Mouse (Mus musculus): ENCODE data around the gene Faah. TPM values are rescaled to one million over a fixed set of nuclear protein-coding genes. Genes with fewer than 3 reads are reported as not detected.

Faah gene
- polyA plus RNA-seq, 1 experiment = 0.08 TPM

DNA sequence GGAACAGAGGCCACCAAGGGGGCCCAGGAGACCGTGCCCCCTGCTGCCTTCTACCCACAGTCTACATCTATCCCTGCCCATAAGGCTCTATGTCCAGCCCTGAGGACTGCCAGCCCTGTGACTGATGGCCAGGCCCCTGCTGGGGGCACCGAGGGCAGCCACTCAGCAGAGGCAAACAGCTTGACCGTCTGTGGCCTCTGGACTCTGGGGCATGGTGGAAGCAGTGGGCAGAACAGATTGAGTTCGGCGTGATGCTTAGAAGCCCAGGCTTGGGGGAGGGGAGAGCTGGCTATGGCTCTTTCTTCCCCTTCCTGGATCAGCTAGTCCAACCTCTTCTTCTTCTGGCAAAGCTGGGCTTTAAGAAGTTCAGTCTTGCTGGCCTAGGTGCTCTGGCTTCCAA is 64.2 kb downstream of the Faah start:
- TF ChIP-seq USF1 (IDR thresholded peaks at IDR 0.05; ENCODE audit: low read depth) (no peak), POLR2AphosphoS2 (IDR thresholded peaks at IDR 0.05; ENCODE audit: insufficient read length, low read depth) (no peak), TCF3 (IDR thresholded peaks at IDR 0.05; ENCODE audit: insufficient read length, low read depth) (no peak), POLR2A (IDR thresholded peaks at IDR 0.05; ENCODE audit: insufficient read length, low read depth) (no peak), SRF (IDR thresholded peaks at IDR 0.05; ENCODE audit: control insufficient read depth, insufficient read length, low read depth) (no peak)
- Histone ChIP-seq H3K4me2 (ENCODE audit: low read depth) (no peak overlapping the region), H3K27me3 (ENCODE audit: control insufficient read depth, insufficient read depth, insufficient read length) (peaks cover 50% of the 10 kb centered on the region), H3K4me3 (no peak overlapping the region), H3K79me2 (ENCODE audit: control insufficient read depth, insufficient read depth) (no peaks in the 10 kb centered on the region), H3K36me3 (ENCODE audit: control insufficient read depth, insufficient read depth) (no peaks in the 10 kb centered on the region), H3ac (ENCODE audit: control insufficient read depth, insufficient read length) (no peak overlapping the region)

DNA sequence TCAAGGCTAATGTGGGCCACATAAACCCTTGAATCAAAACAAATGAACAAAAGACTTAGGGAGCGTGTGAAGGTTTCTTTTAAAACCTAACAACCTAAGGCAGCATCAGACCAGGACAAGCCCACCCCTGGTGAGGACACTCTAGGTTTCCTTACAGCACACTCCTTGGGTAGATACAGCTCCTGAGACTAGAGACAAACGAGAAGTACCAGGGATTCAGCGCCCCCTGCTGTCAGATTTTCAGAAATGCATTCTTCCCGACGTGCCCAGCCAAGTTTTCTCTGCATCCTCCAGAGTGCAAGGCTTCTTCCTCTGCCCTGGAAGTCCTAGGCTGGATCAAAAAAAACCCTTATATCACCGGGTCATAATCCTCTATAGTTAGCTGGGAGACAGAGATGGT is 65.0 kb downstream of the Faah start:
- Histone ChIP-seq H3K79me2 (ENCODE audit: control insufficient read depth, insufficient read depth) (no peaks in the 10 kb centered on the region), H3K36me3 (ENCODE audit: control insufficient read depth, insufficient read depth) (no peaks in the 10 kb centered on the region), H3ac (ENCODE audit: control insufficient read depth, insufficient read length) (no peak overlapping the region), H3K4me3 (no peak overlapping the region), H3K4me2 (ENCODE audit: low read depth) (no peak overlapping the region), H3K27me3 (ENCODE audit: control insufficient read depth, insufficient read depth, insufficient read length) (peaks cover 50% of the 10 kb centered on the region)
- TF ChIP-seq CEBPB (IDR thresholded peaks at IDR 0.05; ENCODE audit: insufficient read depth, poor library complexity, severe bottlenecking) = no peak
- no peak for TF ChIP-seq POLR2A (IDR thresholded peaks at IDR 0.05; ENCODE audit: insufficient read length, low read depth)
- TF ChIP-seq POLR2AphosphoS2 (IDR thresholded peaks at IDR 0.05; ENCODE audit: insufficient read length, low read depth) = no peak
- no peak for TF ChIP-seq REST (IDR thresholded peaks at IDR 0.05; ENCODE audit: insufficient read depth, insufficient read length)
- TF ChIP-seq USF1 (IDR thresholded peaks at IDR 0.05; ENCODE audit: low read depth) = no peak
- TF ChIP-seq SRF (IDR thresholded peaks at IDR 0.05; ENCODE audit: control insufficient read depth, insufficient read length, low read depth) = no peak
- TF ChIP-seq MYOD1 (IDR thresholded peaks at IDR 0.05; ENCODE audit: control insufficient read depth in 1 of 3, insufficient read length in 2 of 3, low read depth in 2 of 3) = no peak
- no peak for TF ChIP-seq MAX (IDR thresholded peaks at IDR 0.05; ENCODE audit: low read depth)
- TF ChIP-seq E2F4 (IDR thresholded peaks at IDR 0.05; ENCODE audit: insufficient read depth) = no peak
- no peak for TF ChIP-seq TCF3 (IDR thresholded peaks at IDR 0.05; ENCODE audit: insufficient read length, low read depth)
- no peak for TF ChIP-seq MYOG (IDR thresholded peaks at IDR 0.05; ENCODE audit: control insufficient read depth in 1 of 3, insufficient read depth in 1 of 3, insufficient read length in 2 of 3, low read depth in 2 of 3)
- TF ChIP-seq TCF12 (IDR thresholded peaks at IDR 0.05; ENCODE audit: insufficient read depth, poor library complexity, severe bottlenecking) = no peak

DNA sequence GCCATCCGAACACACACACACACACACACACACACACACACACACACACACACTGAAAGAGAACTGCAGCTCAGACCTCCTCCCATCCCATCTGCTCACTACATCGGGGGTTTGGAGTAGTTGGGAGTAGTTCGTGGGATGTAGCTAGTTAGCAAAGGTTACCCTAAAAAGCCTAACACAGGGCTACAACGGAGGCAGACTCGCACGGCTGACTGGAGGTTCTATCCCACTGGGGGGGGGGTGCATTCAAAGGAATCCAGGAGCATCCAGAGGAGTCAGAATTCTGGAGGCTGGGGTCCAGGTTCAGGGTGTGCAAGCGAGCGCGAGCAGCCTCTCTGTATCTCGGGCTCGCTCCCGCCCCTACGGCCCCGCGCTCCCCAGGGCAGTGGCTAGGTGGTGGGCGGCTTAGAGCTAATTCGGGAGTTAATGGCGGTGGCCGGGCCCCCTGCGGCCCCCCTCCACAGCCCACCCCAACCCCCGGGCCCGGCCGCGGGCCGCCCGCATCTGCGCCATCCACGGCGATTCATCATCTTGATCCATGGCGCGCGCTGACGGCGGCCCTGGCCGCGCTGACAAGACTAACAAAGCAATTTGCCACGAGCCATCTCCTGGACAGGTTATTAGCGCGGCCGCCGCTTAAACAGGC is 73.9 kb downstream of the Faah start:
- H3K4me2 ChIP-seq (ENCODE audit: low read depth) = no peak overlapping the region

DNA sequence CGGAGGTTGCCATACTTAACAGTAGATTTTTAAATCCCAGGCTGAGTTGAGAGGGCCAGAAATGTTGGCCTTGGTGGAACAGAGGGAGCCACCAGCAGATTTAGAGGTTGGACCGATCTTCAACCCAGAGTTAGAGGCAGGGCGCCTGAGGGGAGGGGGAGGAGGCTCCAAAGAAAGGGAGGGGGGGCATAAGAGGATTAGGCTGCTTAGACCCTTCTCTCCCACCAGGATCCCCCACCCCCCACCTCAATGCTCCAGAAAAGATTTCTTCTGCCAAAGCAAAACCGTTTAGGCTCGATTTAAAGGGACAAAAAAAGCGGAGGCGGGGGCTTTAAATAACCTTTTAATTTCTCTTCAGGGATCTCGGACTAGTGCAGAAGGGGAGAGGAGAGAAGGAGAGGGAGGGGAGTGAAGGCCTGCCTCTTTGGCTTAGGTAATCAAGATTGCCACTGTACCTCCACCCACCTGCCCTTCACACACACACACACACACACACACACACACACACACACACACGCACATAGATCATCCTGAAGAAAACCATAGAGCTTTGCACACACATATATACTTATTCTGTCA is 76.4 kb downstream of the Faah start:
- H3ac ChIP-seq (ENCODE audit: control insufficient read depth, insufficient read length) = no peak overlapping the region
- H3K36me3 ChIP-seq (ENCODE audit: control insufficient read depth, insufficient read depth) = no peaks in the 10 kb centered on the region
- H3K79me2 ChIP-seq (ENCODE audit: control insufficient read depth, insufficient read depth) = no peaks in the 10 kb centered on the region
- TF ChIP-seq E2F4 (IDR thresholded peaks at IDR 0.05; ENCODE audit: insufficient read depth) (no peak), TCF12 (IDR thresholded peaks at IDR 0.05; ENCODE audit: insufficient read depth, poor library complexity, severe bottlenecking) (no peak), MYOG (IDR thresholded peaks at IDR 0.05; ENCODE audit: control insufficient read depth in 1 of 3, insufficient read depth in 1 of 3, insufficient read length in 2 of 3, low read depth in 2 of 3) (no peak), POLR2A (IDR thresholded peaks at IDR 0.05; ENCODE audit: insufficient read length, low read depth) (no peak), POLR2AphosphoS2 (IDR thresholded peaks at IDR 0.05; ENCODE audit: insufficient read length, low read depth) (no peak)
- H3K4me3 ChIP-seq = no peak overlapping the region
- peaks cover 92% of the 10 kb centered on the region for H3K27me3 ChIP-seq (ENCODE audit: control insufficient read depth, insufficient read depth, insufficient read length)
- no peak overlapping the region for H3K4me2 ChIP-seq (ENCODE audit: low read depth)

More for the DNA sequence above, 73.9 kb downstream of the Faah start:
- no peaks in the 10 kb centered on the region for H3K79me2 ChIP-seq (ENCODE audit: control insufficient read depth, insufficient read depth)
- TF ChIP-seq POLR2AphosphoS2 (IDR thresholded peaks at IDR 0.05; ENCODE audit: insufficient read length, low read depth) (no peak), MAX (IDR thresholded peaks at IDR 0.05; ENCODE audit: low read depth) (no peak), MYOD1 (IDR thresholded peaks at IDR 0.05; ENCODE audit: control insufficient read depth in 1 of 3, insufficient read length in 2 of 3, low read depth in 2 of 3) (no peak), CEBPB (IDR thresholded peaks at IDR 0.05; ENCODE audit: insufficient read depth, poor library complexity, severe bottlenecking) (no peak), REST (IDR thresholded peaks at IDR 0.05; ENCODE audit: insufficient read depth, insufficient read length) (no peak), TCF3 (IDR thresholded peaks at IDR 0.05; ENCODE audit: insufficient read length, low read depth) (no peak)
- H3K36me3 ChIP-seq (ENCODE audit: control insufficient read depth, insufficient read depth) = no peaks in the 10 kb centered on the region
- no peak overlapping the region for H3ac ChIP-seq (ENCODE audit: control insufficient read depth, insufficient read length)
- no peak overlapping the region for H3K4me3 ChIP-seq
- peaks cover 78% of the 10 kb centered on the region for H3K27me3 ChIP-seq (ENCODE audit: control insufficient read depth, insufficient read depth, insufficient read length)

DNA sequence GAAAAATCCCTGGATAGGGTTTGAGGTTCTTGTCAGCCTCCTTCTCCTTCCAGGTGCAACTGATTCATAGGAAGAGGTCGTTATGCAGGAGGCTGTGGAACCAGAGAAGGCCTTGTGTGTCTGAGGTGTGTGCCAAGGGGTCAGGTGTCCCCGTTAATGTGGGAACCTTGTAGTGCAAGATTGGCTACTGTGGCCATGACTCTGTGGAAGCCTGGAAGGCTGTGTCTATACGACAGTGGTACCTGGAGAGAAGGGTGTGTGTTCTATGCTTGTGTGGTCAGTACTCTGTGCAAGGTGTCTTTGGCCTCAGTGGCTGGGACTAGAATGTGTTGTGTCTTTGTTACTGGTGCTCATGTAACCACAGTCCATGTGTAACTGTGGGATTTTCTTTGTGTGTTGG is 77.0 kb downstream of the Faah start:
- Histone ChIP-seq H3K36me3 (ENCODE audit: control insufficient read depth, insufficient read depth) (no peaks in the 10 kb centered on the region), H3K4me3 (no peak overlapping the region), H3K4me2 (ENCODE audit: low read depth) (no peak overlapping the region), H3K27me3 (ENCODE audit: control insufficient read depth, insufficient read depth, insufficient read length) (peaks cover 93% of the 10 kb centered on the region), H3K79me2 (ENCODE audit: control insufficient read depth, insufficient read depth) (no peaks in the 10 kb centered on the region), H3ac (ENCODE audit: control insufficient read depth, insufficient read length) (no peak overlapping the region)
- TF ChIP-seq REST (IDR thresholded peaks at IDR 0.05; ENCODE audit: insufficient read depth, insufficient read length) (no peak), CEBPB (IDR thresholded peaks at IDR 0.05; ENCODE audit: insufficient read depth, poor library complexity, severe bottlenecking) (no peak), USF1 (IDR thresholded peaks at IDR 0.05; ENCODE audit: low read depth) (no peak), SRF (IDR thresholded peaks at IDR 0.05; ENCODE audit: control insufficient read depth, insufficient read length, low read depth) (no peak), TCF3 (IDR thresholded peaks at IDR 0.05; ENCODE audit: insufficient read length, low read depth) (no peak), MYOG (IDR thresholded peaks at IDR 0.05; ENCODE audit: control insufficient read depth in 1 of 3, insufficient read depth in 1 of 3, insufficient read length in 2 of 3, low read depth in 2 of 3) (no peak), MAX (IDR thresholded peaks at IDR 0.05; ENCODE audit: low read depth) (no peak), MYOD1 (IDR thresholded peaks at IDR 0.05; ENCODE audit: control insufficient read depth in 1 of 3, insufficient read length in 2 of 3, low read depth in 2 of 3) (no peak), POLR2A (IDR thresholded peaks at IDR 0.05; ENCODE audit: insufficient read length, low read depth) (no peak), E2F4 (IDR thresholded peaks at IDR 0.05; ENCODE audit: insufficient read depth) (no peak), POLR2AphosphoS2 (IDR thresholded peaks at IDR 0.05; ENCODE audit: insufficient read length, low read depth) (no peak), TCF12 (IDR thresholded peaks at IDR 0.05; ENCODE audit: insufficient read depth, poor library complexity, severe bottlenecking) (no peak)
